Mouse (Mus musculus): ENCODE data around the gene Vmn2r11.

The Vmn2r11 gene

GRCm38 (mm10) chr5:109059469-109059868, at the start of gene Vmn2r11:
Gene Vmn2r11 (minus strand): TSS chr5:109059569.
- 87% methylated on average over 3 of the region's 3 CpGs for WGBS

DNA sequence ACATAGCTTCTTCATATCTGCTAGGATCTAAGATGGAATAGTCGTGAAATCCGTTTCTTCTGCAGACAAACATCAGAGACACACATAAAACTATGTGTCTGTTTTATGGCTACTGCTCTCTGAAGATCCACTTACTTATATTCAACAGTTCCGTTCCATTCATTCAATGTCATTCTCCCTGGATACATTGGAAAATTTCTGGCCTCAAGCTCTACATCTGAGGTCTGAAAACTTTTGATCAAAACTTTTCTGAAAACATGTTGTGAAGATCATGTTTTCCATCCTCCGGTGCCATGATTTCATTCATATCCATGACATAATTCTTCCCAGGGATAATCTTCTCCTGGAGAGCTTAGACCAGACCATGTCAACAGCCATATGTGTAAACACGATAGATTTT, 38.5 kb upstream of the Vmn2r11 start, which contains the start of gene Vmn2r12:
Gene Vmn2r12, minus strand, starts transcription at position 101 of the 400 bp plus-strand sequence.
- WGBS = 83% methylated on average over 5 of the region's 5 CpGs

DNA sequence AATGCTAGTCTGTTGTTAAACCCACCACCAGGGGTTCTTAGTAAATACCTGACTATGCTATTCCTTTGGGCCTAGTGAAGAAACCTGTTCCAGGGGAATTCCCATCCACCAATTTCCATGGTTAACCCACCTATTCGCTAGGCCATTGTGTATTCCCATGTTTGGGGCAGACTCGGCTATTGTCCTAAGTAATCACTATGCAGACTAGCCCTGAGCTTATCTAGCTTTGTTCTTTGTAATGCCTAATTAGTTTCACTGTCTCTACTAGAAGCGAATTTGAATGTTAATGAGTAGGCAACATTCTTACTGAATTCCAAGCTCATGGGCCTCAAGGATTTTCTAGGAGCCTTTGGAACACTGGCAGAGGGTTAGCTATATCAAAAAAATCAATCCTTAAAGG, 37.1 kb upstream of the Vmn2r11 start:
- 69% methylated on average over 3 of the region's 3 CpGs for WGBS

- 54% methylated on average over 4 of the region's 4 CpGs for WGBS
These were observed 12.6 kb upstream of the Vmn2r11 start for GRCm38 (mm10) chr5:109072016-109072415.

GRCm38 (mm10) chr5:109055286-109055685, 4.1 kb downstream of the Vmn2r11 start:
- 69% methylated on average over 1 of the region's 1 CpGs for WGBS

GRCm38 (mm10) chr5:109006427-109006826, 52.9 kb downstream of the Vmn2r11 start, which contains the start of gene Vmn2r10:
Gene Vmn2r10 (minus strand): TSS chr5:109006527.

All from cerebral cortex, adult 2 months (tissue).